Mouse (Mus musculus) frontal cortex, postnatal 25 days (tissue): ENCODE measurements around the gene Olfr750.

Experiments
- DNase-seq, 2 experiments: peaks; one replicate each; pipeline ENCODE4 v3.0.0; 2022; ENCODE audit warnings: low spot score in 2 of 2

Gene Olfr750

GRCm38 (mm10) chr14:51088166-51088969 is 14.1 kb upstream of the Olfr750 start:
- peak; percentile 82 to 92 for DNase-seq

- DNase-seq, result no peak
These were observed 13.5 kb upstream of the Olfr750 start for GRCm38 (mm10) chr14:51087762-51088161.

DNA sequence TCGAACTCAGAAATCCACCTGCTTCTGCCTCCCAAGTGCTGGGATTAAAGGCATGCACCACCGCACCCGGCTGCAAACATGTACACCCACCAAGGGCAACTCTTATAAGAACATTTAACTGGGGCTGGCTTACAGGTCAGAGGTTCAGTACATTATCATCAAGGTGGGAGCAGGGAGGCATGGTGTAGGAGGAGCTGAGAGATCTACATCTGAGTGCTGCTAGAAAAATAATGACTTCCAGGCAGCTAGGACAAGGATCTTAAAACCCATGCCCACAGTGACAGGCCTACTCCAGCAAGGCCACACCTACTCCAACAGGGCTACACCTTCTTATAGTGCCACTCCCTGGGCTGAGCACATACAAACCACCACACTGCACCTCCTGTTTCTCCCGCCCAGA is 11.7 kb upstream of the Olfr750 start:
- DNase-seq, result no peak

DNA sequence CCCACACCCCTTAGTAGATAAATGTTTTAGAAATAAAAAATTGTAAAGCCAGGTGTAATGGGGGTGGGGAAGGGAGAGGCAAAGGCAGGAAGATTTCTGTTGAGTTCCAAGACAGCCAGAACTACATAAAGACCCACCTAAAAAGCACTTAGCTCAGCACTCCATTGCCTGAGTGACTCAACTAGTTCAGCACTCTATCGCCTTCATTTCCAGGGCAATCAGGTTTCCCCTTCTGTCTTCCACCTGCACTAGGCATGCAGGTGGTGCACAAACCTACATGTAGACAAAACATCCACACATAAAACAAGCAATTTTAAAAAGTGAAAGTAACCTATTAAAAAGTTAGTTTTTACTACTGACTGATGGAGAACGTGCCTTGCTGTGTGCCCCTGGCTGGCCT is 10.9 kb upstream of the Olfr750 start:
- DNase-seq, result no peak

DNA sequence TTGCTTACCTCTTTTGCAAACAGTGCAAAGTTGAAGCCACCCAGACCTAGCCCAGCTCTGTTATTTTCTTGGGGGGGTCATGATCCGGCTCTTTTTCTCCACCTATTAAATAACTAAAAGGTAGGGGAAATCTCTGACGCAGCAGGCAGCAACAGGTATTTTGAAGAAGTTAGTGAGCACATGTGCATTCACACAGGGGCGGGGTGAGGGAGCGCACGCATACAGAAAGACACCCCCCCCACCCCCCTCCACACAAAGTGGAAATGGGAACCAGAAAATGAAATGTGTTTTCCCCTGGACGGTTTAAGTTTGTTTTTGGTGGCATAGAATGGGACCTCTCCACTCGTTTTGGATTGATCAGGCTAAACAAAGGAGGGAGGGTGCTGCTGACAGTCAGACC is 9.6 kb upstream of the Olfr750 start:
- DNase-seq, result no peak

DNA sequence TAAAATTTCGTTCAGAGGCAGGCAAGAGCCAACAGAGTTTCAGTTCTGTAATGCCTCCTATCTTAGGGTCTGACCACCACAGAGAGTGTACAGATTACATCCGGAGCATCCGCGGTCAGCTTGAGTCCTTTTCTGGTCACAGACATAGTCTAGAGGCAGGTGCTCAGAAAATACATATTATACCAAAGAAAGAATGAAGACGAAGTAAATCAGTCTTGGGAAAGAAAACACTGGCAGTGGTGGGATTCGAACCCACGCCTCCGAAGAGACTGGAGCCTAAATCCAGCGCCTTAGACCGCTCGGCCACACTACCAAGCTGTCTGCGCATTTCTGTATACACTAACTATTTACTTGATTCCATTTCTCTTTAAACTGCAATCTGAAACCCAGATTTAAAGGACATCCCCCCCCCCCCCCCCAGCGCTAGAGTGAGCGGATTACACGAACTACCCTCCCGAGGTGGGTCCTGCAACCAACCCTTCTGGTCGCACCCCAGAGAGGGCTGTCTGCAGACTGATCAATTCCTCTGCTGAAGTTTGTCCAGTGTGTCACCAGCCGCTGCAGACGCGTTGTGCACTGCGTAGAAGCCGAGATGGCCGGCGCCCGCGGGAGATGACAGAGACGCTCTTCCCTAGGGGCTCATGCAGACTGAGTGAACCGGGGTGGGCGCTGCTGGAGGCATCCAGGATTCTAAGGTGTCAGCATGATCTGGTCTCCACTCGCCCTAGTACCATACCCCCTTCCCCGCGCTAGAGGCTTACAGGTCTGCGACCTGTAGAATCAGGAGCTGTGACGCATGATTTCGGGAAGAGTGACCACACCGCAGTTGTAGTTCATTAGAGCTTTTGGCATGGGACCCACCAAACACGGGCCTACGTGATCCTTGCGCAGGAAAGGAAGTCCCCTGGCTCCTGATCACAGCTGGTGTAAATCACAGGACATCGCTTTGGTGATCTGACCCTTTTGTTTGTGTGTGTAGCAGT is 8.7 kb upstream of the Olfr750 start:
- DNase-seq, result peak; percentile 50 to 52

- no peak for DNase-seq
These were observed 6.8 kb upstream of the Olfr750 start for GRCm38 (mm10) chr14:51081035-51081434.

GRCm38 (mm10) chr14:51079180-51079579 is 4.9 kb upstream of the Olfr750 start:
- no peak for DNase-seq

DNA sequence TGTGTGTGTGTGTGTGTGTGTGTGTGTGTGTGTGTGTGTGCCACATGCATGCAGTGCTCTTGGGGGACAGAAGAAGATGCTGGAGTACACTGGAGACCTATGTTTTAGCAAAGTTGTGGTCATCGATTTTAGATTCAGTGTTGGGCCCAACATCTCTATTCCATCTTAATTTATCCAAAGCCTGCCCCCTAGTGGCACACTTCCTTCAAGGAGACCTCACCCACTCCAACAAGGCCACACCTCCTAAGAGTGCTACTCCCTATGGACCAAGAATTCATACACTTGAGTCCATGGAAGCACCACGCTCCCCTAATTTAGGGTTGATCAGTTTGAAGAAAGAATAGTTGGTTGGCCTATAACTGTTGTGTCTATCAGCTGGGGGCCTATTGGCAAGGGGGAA is 4.6 kb downstream of the Olfr750 start:
- no peak for DNase-seq

- no peak for DNase-seq
These were observed 5.3 kb downstream of the Olfr750 start for GRCm38 (mm10) chr14:51068956-51069355.

GRCm38 (mm10) chr14:51060761-51061160 is 13.5 kb downstream of the Olfr750 start:
- DNase-seq, result no peak

GRCm38 (mm10) chr14:51057401-51057831 is 16.8 kb downstream of the Olfr750 start, which contains the start of gene Rnase12:
Gene Rnase12 (minus strand): TSS chr14:51057661.
- no peak for DNase-seq

GRCm38 (mm10) chr14:51054243-51055237 is 19.7 kb downstream of the Olfr750 start:
- no peak for DNase-seq

DNA sequence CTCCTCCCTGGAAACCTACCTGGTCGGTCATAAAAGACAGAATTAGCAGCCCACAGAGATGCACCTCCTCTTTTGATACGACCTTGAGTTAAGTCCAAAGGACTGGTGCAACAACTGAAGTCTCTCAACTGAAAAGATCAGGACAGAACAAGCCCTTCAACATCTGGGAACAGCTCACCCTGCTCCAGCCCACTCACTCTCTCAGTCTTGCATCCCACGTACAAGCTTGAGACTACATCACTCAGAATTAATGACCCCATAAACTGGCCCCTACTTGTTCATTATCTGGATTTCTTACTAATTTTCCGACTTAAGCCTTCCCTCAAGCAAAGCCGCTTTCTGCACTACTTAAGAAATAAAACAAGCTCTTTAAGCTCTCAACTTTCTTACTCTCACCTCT is 21.1 kb downstream of the Olfr750 start:
- no peak for DNase-seq

DNA sequence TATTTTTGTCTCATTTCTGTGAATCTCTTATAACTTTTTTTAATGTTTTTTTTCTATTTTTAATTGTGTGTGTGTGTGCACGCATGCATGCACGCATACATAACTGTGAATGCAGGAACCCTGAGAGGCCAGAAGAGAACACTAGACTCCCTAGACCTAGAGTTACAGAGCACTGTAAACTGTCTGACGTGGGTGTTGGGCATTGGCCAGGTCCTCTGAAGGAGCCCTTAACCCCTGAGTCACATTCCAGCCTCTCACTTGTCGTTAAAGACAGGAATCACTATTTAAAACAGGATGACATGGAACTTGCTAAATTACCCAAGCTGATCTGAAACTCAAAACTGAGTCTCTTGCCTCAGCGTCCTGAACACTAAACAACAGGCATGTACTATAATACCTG is 22.3 kb downstream of the Olfr750 start:
- DNase-seq, result no peak

GRCm38 (mm10) chr14:51050063-51050462 is 24.2 kb downstream of the Olfr750 start, which contains the start of gene Rnase11:
Gene Rnase11 (minus strand): TSS chr14:51050163.
- no peak for DNase-seq

DNA sequence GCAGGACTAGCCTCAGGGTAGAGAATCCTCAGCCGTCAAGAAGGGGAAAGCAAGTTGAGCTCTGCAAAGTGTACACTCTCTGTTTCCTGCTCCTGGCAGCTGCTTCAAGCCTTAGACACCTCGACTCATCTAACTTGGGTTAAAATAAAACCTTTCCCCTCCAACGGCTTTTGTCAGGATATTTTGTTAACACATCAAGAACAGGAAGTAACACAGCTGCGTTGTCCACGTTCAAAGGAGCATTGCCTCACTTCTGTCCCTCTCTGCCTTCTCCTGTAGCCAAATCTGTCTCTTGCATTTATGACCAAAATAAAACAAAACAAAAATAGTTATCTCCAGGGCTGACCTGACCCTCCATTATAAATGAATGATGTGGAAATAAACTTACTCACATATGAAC is 26.4 kb downstream of the Olfr750 start:
- DNase-seq, result no peak

DNA sequence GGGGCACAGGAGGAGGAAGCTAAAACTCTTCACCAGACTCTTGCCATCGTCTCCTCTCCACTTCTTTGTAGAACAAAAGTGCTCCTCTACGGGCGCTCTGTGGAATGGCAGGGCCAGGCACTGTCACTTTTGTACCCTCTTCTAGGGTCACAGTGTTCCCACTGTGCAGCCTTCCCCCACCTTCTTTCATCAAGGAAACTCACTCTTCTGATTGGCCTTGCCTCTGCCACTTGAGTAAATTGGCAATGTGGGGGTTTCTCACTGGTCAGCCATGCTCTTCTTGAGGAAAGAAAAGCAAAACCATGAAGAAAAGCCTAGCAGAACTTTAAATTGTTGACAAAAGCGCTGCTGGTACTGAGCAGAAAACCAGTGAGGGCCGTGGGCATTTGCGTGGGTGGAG is 32.5 kb downstream of the Olfr750 start, which contains the start of gene Rnase9:
Gene Rnase9, minus strand, starts transcription at position 101 of the 400 bp plus-strand sequence.
- DNase-seq, result no peak

DNA sequence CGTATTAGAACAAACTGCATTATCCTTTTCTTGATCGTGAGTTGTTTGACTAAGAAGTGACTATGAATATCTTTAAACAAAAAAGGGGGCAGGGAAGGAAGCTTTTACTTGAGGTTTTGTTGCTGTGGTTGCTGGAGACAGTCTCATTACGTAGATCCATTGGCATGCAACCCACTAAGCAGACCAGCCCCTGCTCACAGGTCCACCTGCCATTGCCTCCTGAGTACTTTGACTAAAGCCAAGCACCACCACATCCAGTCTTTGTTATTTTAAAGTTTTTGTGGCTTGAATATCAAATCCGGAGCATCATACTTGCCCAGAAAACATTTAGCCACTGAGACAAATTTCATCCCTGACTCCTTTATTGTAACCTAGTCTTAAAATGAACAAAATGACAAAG is 38.0 kb downstream of the Olfr750 start:
- no peak for DNase-seq

GRCm38 (mm10) chr14:51035206-51035605 is 39.0 kb downstream of the Olfr750 start:
- DNase-seq, result no peak
